Mouse (Mus musculus) spleen, adult 2 months (tissue): ENCODE results near the gene Spata13.

Source experiments
- CTCF ChIP-seq: fragments of 200-500 bp; IDR thresholded peaks from 2 replicates; pipeline ENCODE4 v1.5.1; 2011; ENCODE audit warnings: mild to moderate bottlenecking, inconsistent platforms; ENCODE audit not compliant: insufficient read depth, insufficient read length, insufficient replicate concordance; ENCODE audit errors: extremely low read depth
- POLR2A ChIP-seq: fragments of 200-500 bp; IDR thresholded peaks from 2 replicates; pipeline ENCODE4 v1.6.1; 2011; ENCODE audit warnings: low read depth, low read length, inconsistent platforms

DNA sequence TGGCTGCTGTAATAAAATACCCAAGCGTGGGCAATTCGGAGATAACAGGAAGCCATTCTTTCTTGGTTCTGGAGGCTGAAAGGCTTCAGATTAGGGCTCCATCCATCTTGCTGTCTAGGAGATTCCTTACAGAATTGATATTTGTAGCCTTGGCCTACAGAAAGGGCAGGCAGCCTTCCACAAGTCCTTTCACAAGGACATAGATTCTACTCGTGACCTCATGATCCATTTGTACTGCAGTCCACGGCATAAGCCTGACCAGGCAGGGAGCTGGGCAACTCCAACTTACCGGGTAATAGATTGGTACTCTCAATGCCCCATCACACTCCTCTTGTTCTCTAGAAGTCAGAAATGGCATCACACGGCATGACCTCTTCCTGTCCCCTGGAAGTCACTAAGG is 8.3 kb upstream of the Spata13 start:
- no peak for TF ChIP-seq POLR2A
- TF ChIP-seq CTCF: no peak
